Comparison of ENCODE assay signal across 8 mouse cellular contexts in the genomic region with DNA sequence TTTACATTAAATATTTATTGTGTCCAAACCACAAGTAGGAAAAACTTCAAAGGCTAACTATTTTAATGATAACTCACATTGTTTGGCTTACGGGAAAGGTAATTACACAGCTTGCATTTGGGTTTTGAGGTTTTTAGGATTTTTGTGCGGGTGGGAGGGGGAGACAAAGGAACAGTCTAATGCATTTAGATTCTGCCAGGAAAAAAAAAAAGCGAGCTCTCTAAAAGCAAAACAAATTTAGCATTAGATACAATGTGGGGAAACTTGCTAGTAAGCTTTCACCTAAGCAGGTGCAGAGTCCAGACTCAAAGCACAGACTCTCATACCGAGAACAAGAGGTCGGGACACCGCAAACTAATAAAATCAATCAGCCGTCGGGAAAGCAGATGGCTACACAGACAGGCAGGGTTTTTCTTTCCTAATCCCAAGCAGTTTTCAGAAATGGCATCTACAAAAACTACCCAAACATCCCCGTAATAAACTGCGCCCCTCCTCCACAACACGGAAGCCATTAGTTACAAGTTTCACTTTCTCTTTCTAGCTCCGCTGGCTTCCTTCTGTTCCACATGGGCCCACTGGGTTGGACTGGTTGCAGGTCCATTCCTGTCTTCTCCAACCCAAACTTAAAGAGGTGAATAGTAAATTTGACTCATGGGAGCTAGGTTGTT. TPM values are rescaled to one million over a fixed set of nuclear protein-coding genes. Genes with fewer than 3 reads are reported as not detected.
DNase-seq lines count a peak whose midpoint lies in the region; ATAC-seq and TF ChIP-seq lines count a peak whose summit lies in the region.

No protein-coding gene starts in this region.

- no peak overlapping the region for H3K9ac ChIP-seq in intestine, embryonic 14.5 days (ENCODE audit: low read length)
- peak overlapping the region; percentile 18; the same call in 1 of the 2 replicates for H3K9ac ChIP-seq in stomach, embryonic 14.5 days (replicated peaks; ENCODE audit: low read depth, low read length)

- no peak for TF ChIP-seq CTCF in left cerebral cortex, adult 2 months (IDR thresholded peaks at IDR 0.05)
- no peak for TF ChIP-seq CTCF in lung, adult 2 months (IDR thresholded peaks at IDR 0.05; ENCODE audit: insufficient read depth, low read length)

- no peaks in the 10 kb centered on the region; the same call in 1 of the 2 replicates for H3K36me3 ChIP-seq in intestine, embryonic 14.5 days (ENCODE audit: control insufficient read depth, insufficient read depth, low read length)
- H3K36me3 ChIP-seq in stomach, embryonic 14.5 days (ENCODE audit: control insufficient read depth, insufficient read depth, low read length), result no peaks in the 10 kb centered on the region

- peak overlapping the region; percentile 36 for H3K4me2 ChIP-seq in intestine, embryonic 14.5 days (ENCODE audit: low read length)
- peak overlapping the region; percentile 37 for H3K4me2 ChIP-seq in stomach, embryonic 14.5 days (replicated peaks; ENCODE audit: low read depth, low read length)

- peak overlapping the region; percentile 41 for H3K4me3 ChIP-seq in left cerebral cortex, adult 2 months
- no peak overlapping the region for H3K4me3 ChIP-seq in intestine, embryonic 14.5 days (ENCODE audit: low read depth, low read length)
- peak overlapping the region; percentile 64 for H3K4me3 ChIP-seq in lung, adult 2 months (replicated peaks; ENCODE audit: extremely low read depth, low read depth, low read length)
- peak overlapping the region; percentile 16 for H3K4me3 ChIP-seq in stomach, embryonic 14.5 days (ENCODE audit: low read depth, low read length)

- H3K27me3 ChIP-seq in intestine, embryonic 14.5 days (replicated peaks; ENCODE audit: control insufficient read depth, insufficient read depth, low read length), result no peaks in the 10 kb centered on the region
- H3K27me3 ChIP-seq in stomach, embryonic 14.5 days (ENCODE audit: control insufficient read depth, insufficient read depth, low read length), result no peaks in the 10 kb centered on the region

- peak overlapping the region; percentile 38; the same call in 1 of the 2 replicates for H3K27ac ChIP-seq in left cerebral cortex, adult 2 months
- no peak overlapping the region for H3K27ac ChIP-seq in intestine, embryonic 14.5 days (ENCODE audit: low read depth)
- H3K27ac ChIP-seq in stomach, embryonic 14.5 days (ENCODE audit: low read length), result no peak overlapping the region

- intact Hi-C loops in left cerebral cortex, adult 2 months (cut with DNase I), result no loop called here
- intact Hi-C loops in left cerebral cortex, postnatal 10 days (cut with DNase I), result no loop called here

- TF ChIP-seq POLR2A in lung, adult 2 months (IDR thresholded peaks at IDR 0.05; ENCODE audit: borderline replicate concordance, extremely low read depth, low read depth, low read length), result no peak

- ATAC-seq in intestine, embryonic 14.5 days (replicated peaks; ENCODE audit: low FRiP score, low TSS enrichment, low read depth), result no peak
- ATAC-seq in stomach, embryonic 14.5 days (ENCODE audit: insufficient number of reproducible peaks, insufficient read depth, low FRiP score, low read depth), result no peak

- H3K4me1 ChIP-seq in intestine, embryonic 14.5 days (replicated peaks; ENCODE audit: control insufficient read depth, insufficient read depth, low read length), result 0 out of 2 replicates have a peak, but pooled peaks cover 2% of the 10 kb centered on the region
- H3K4me1 ChIP-seq in lung, adult 2 months (ENCODE audit: control insufficient read depth, insufficient read depth, low read length), result peaks cover 28% of the 10 kb centered on the region
- peaks cover 5% of the 10 kb centered on the region; the same call in 1 of the 2 replicates for H3K4me1 ChIP-seq in stomach, embryonic 14.5 days (ENCODE audit: control insufficient read depth, insufficient read depth, low read length)

- WGBS in intestine, embryonic 14.5 days, result 41% methylated on average over 12 of the region's 12 CpGs
- WGBS in lung, adult 2 months, result 21% methylated on average over 12 of the region's 12 CpGs
- 47% methylated on average over 12 of the region's 12 CpGs for WGBS in stomach, embryonic 14.5 days

- no peak for DNase-seq in left cerebral cortex, adult 2 months (ENCODE audit: extremely low spot score in 1 of 2, low spot score in 2 of 2)
- DNase-seq in left cerebral cortex, postnatal 10 days (ENCODE audit: extremely low spot score in 1 of 2, low spot score in 2 of 2), result no peak
- DNase-seq in adrenal gland, adult 8-10 months, result peak; percentile 33
- peak; percentile 66 for DNase-seq in intestine, embryonic 14.5 days (ENCODE audit: low spot score)
- peak; percentile 42 for DNase-seq in lung, adult 2 months
- no peak for DNase-seq in frontal cortex, postnatal 25 days (ENCODE audit: low spot score in 2 of 2)
- no peak for DNase-seq in left cerebral cortex, adult 8-10 months (ENCODE audit: low spot score in 2 of 2)

- no peaks in the 10 kb centered on the region for H3K9me3 ChIP-seq in intestine, embryonic 14.5 days (ENCODE audit: control insufficient read depth, low read length)
- no peaks in the 10 kb centered on the region for H3K9me3 ChIP-seq in stomach, embryonic 14.5 days (ENCODE audit: control insufficient read depth, low read depth, low read length)

RNA-seq across cellular contexts. Expression of a gene that starts 8.0 kb away (rescaled TPM):
- total RNA-seq in left cerebral cortex, adult 2 months (2021), result 10 to 100 TPM; 35.7 to 40.9 TPM
- total RNA-seq in left cerebral cortex, postnatal 10 days (2021), result 10 to 100 TPM; 32.1 to 36.7 TPM
- total RNA-seq in adrenal gland, adult 8-10 months (2022), result 100 to 1,000 TPM in 1 of 4 experiments, 10 to 100 TPM in 3; 84.0 to 116 (median 95.7) TPM
- 36.6 and 42.9 TPM in 2 replicates for polyA plus RNA-seq in intestine, embryonic 14.5 days (2014; fragmentation: Nextera tagmentation; extraction: Ambion mirVana)
- polyA plus RNA-seq in lung, adult 2 months (2012; rRNA removed), result 115 and 147 TPM in 2 replicates
- polyA plus RNA-seq in stomach, embryonic 14.5 days (2014; fragmentation: Nextera tagmentation; extraction: Ambion mirVana), result 43.5 and 44.8 TPM in 2 replicates
- 10 to 100 TPM; 39.0 to 54.7 (median 46.3) TPM for total RNA-seq in left cerebral cortex, adult 8-10 months (2022)

RNA-seq across cellular contexts. Expression of a gene that starts 39.3 kb away (rescaled TPM):
- total RNA-seq in left cerebral cortex, adult 2 months (2021), result 10 to 100 TPM; 19.2 to 22.2 TPM
- total RNA-seq in left cerebral cortex, postnatal 10 days (2021), result 10 to 100 TPM; 17.9 to 20.9 TPM
- total RNA-seq in adrenal gland, adult 8-10 months (2022), result 100 to 1,000 TPM; 321 to 363 (median 344) TPM
- polyA plus RNA-seq in intestine, embryonic 14.5 days (2014; fragmentation: Nextera tagmentation; extraction: Ambion mirVana), result 99.3 and 102 TPM in 2 replicates
- 270 and 280 TPM in 2 replicates for polyA plus RNA-seq in lung, adult 2 months (2012; rRNA removed)
- polyA plus RNA-seq in stomach, embryonic 14.5 days (2014; fragmentation: Nextera tagmentation; extraction: Ambion mirVana), result 136 and 158 TPM in 2 replicates
- total RNA-seq in left cerebral cortex, adult 8-10 months (2022), result 10 to 100 TPM; 18.7 to 20.9 (median 20.8) TPM

Comparison
In these comparisons a context has a peak if more than half of its experiments do, and no peak if none do; other contexts are left out.
1. DNase-seq: peak in adrenal gland, adult 8-10 months (single experiment), intestine, embryonic 14.5 days (single experiment) and lung, adult 2 months (single experiment); none in left cerebral cortex, adult 2 months (0 of 2), left cerebral cortex, postnatal 10 days (0 of 2), frontal cortex, postnatal 25 days (0 of 2) and left cerebral cortex, adult 8-10 months (0 of 2).
2. RNA of a gene that starts 39.3 kb away (total RNA-seq): 321 to 363 TPM in adrenal gland, adult 8-10 months; 19.2 to 22.2 TPM in left cerebral cortex, adult 2 months, 17.9 to 20.9 TPM in left cerebral cortex, postnatal 10 days and 18.7 to 20.9 TPM in left cerebral cortex, adult 8-10 months; every median in the first group is over 10 times any median in the second.